Comparison of ENCODE assay signal across 25 mouse cellular contexts in the genomic region with DNA sequence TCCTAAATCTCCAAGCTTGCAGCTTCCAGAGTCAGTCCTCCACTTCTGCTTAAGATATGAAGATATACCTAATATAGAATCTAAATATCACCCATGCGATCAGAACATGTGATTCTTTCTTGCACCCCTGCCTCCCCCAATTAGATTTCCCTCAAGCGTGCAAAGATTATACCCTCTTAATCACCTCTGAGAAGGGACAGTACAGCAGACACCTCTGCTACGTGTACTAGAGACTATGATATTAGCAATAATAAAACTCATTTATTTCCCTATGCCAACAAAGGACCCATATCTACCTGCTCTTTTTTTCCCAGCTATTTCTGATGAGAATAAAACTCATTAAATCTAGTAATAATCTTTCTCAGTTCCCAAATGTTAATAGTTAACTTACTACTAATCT. TPM values are rescaled to one million over a fixed set of nuclear protein-coding genes. Genes with fewer than 3 reads are reported as not detected.
"Had no signal": no experiment of that assay in that cellular context is flagged by ENCODE, and none has a peak within 500 bp of the region (broad histone marks: within the 10 kb centered on the region; RNA-seq: fewer than 3 reads in every experiment).

No protein-coding gene starts in this region.

- DNase-seq: gastrocnemius, postnatal 25 days; heart, adult 2 months; heart, postnatal 14 days; heart, postnatal 4 days; kidney, adult 18-20 months; kidney, adult 8-10 months; kidney, postnatal 10 days; kidney, postnatal 36 days; layer of hippocampus, adult 9-11 months; layer of hippocampus, postnatal 36 days; left cerebral cortex, postnatal 4 days had no signal

- H3K36me3 ChIP-seq: heart, embryonic 15.5 days; hindbrain, embryonic 10.5 days; hindbrain, embryonic 13.5 days; hindbrain, embryonic 15.5 days; limb, embryonic 13.5 days; limb, embryonic 15.5 days; liver, embryonic 12.5 days had no signal

- H3K4me2 ChIP-seq: heart, embryonic 11.5 days; heart, embryonic 13.5 days; heart, embryonic 15.5 days; hindbrain, embryonic 13.5 days; hindbrain, embryonic 15.5 days; limb, embryonic 13.5 days; limb, embryonic 15.5 days; liver, embryonic 12.5 days had no signal

- H3K4me3 ChIP-seq: heart, adult 2 months; heart, embryonic 13.5 days; heart, embryonic 15.5 days; hindbrain, embryonic 10.5 days; hindbrain, embryonic 13.5 days; hindbrain, embryonic 15.5 days; limb, embryonic 13.5 days; limb, embryonic 15.5 days; liver, embryonic 12.5 days had no signal

- H3K27ac ChIP-seq: heart, embryonic 13.5 days; heart, embryonic 15.5 days; hindbrain, embryonic 10.5 days; hindbrain, embryonic 13.5 days; hindbrain, embryonic 15.5 days; limb, embryonic 13.5 days; limb, embryonic 15.5 days; liver, embryonic 12.5 days; liver, embryonic 14.5 days had no signal

- H3K27me3 ChIP-seq: heart, embryonic 13.5 days; heart, embryonic 15.5 days; hindbrain, embryonic 13.5 days; hindbrain, embryonic 15.5 days; limb, embryonic 13.5 days; limb, embryonic 15.5 days; liver, embryonic 12.5 days had no signal

- H3K9me3 ChIP-seq: heart, embryonic 13.5 days; heart, embryonic 15.5 days; hindbrain, embryonic 10.5 days; hindbrain, embryonic 13.5 days; hindbrain, embryonic 15.5 days; limb, embryonic 13.5 days; limb, embryonic 15.5 days; liver, embryonic 12.5 days had no signal

- H3K9ac ChIP-seq: heart, embryonic 13.5 days; heart, embryonic 15.5 days; hindbrain, embryonic 13.5 days; hindbrain, embryonic 15.5 days; limb, embryonic 13.5 days; limb, embryonic 15.5 days; liver, embryonic 12.5 days; liver, embryonic 14.5 days had no signal

- H3K4me1 ChIP-seq: liver, embryonic 12.5 days had no signal

- ATAC-seq: forebrain, embryonic 16.5 days; inflammation-experienced regulatory T-cells, adult 6 months; intestine, postnatal 0 days; liver, embryonic 12.5 days had no signal

RNA-seq across cellular contexts. Expression of gene Tmtc1, which starts 49.9 kb away (rescaled TPM):
- total RNA-seq: granulocyte monocyte progenitor cell, adult 5-6 weeks had no signal
